Mouse (Mus musculus) intestine, embryonic 16.5 days (tissue): ENCODE data around the gene Sema4b. TPM values are rescaled to one million over a fixed set of nuclear protein-coding genes. Genes with fewer than 3 reads are reported as not detected.

ENCODE experiments used
- ATAC-seq: fragments of 200-750 bp; cut with Nextera tagmentation; 2 replicates; pipeline ENCODE4 v1.8.0; 2017; ENCODE audit warnings: moderate TSS enrichment, moderate library complexity
- H3K27ac ChIP-seq: fragments of 300-500 bp; sonication (generic); 2 replicates; pipeline ENCODE4 v1.5.1; 2014; ENCODE audit warnings: mild to moderate bottlenecking, low read length
- H3K27me3 ChIP-seq: fragments of 300-500 bp; sonication (generic); replicated peaks from 2 replicates; pipeline ENCODE4 v1.6.1; 2014; ENCODE audit warnings: low read length, control low read depth, mixed read lengths; ENCODE audit not compliant: control insufficient read depth, insufficient read depth
- H3K36me3 ChIP-seq: fragments of 300-500 bp; sonication (generic); 2 replicates; pipeline ENCODE4 v1.6.1; 2014; ENCODE audit warnings: low read length, control low read depth; ENCODE audit not compliant: control insufficient read depth, insufficient read depth
- H3K4me1 ChIP-seq: fragments of 300-500 bp; sonication (generic); 2 replicates; pipeline ENCODE4 v1.6.1; 2014; ENCODE audit warnings: low read length, control low read depth, mixed read lengths; ENCODE audit not compliant: control insufficient read depth, insufficient read depth
- H3K4me2 ChIP-seq: fragments of 300-500 bp; sonication (generic); 2 replicates; pipeline ENCODE4 v1.6.1; 2014; ENCODE audit warnings: low read depth, low read length, control low read depth
- H3K4me3 ChIP-seq: fragments of 300-500 bp; sonication (generic); 2 replicates; pipeline ENCODE4 v1.5.1; 2014; ENCODE audit warnings: mild to moderate bottlenecking, low read length
- H3K9ac ChIP-seq: fragments of 300-500 bp; sonication (generic); 2 replicates; pipeline ENCODE4 v1.6.1; 2014; ENCODE audit warnings: low read depth, low read length
- H3K9me3 ChIP-seq: fragments of 300-500 bp; sonication (generic); 2 replicates; pipeline ENCODE4 v1.6.1; 2016; ENCODE audit warnings: low read length, control low read depth; ENCODE audit not compliant: control insufficient read depth
- WGBS: fragments of 180-500 bp; shearing (Covaris S2); extraction: QIAGEN DNeasy Blood & Tissue Kit; methylation state at CpG from one replicate; pipeline ENCODE4 v1.1.7; 2014; 5-methylcytosine and 5-hydroxymethylcytosine counted together
- polyA plus RNA-seq: library from polyadenylated mRNA; unstranded; fragments of >200 nt; fragmentation: Nextera tagmentation; extraction: Ambion mirVana; gene quantifications from 2 replicates; pipeline ENCODE4 v1.2.1, GENCODE M21; 2015

The Sema4b gene
- polyA plus RNA-seq, 1 experiment from 2014 or later = 14.9 TPM

GRCm38 (mm10) chr7:80207314-80207731 is 20.7 kb downstream of the Sema4b start:
- H3K9ac ChIP-seq = peak overlapping the region; percentile 55
- no peak overlapping the region for H3K4me3 ChIP-seq
- no peaks in the 10 kb centered on the region for H3K27me3 ChIP-seq
- WGBS = 52% methylated on average over 3 of the region's 3 CpGs
- H3K36me3 ChIP-seq = no peaks in the 10 kb centered on the region
- H3K4me2 ChIP-seq = peak overlapping the region; percentile 23; the same call in 1 of the 2 replicates
- peaks cover 52% of the 10 kb centered on the region for H3K4me1 ChIP-seq
- peak overlapping the region; percentile 93 for H3K27ac ChIP-seq
- H3K9me3 ChIP-seq = no peaks in the 10 kb centered on the region
- ATAC-seq = peak; percentile 69

GRCm38 (mm10) chr7:80208026-80208642 is 21.5 kb downstream of the Sema4b start:
- Histone ChIP-seq H3K4me2 (peak overlapping the region; percentile 11; the same call in 1 of the 2 replicates), H3K27me3 (no peaks in the 10 kb centered on the region), H3K36me3 (no peaks in the 10 kb centered on the region), H3K27ac (peak overlapping the region; percentile 93), H3K4me3 (no peak overlapping the region), H3K9me3 (no peaks in the 10 kb centered on the region), H3K9ac (peak overlapping the region; percentile 55), H3K4me1 (peaks cover 46% of the 10 kb centered on the region)
- 61% methylated on average over 18 of the region's 18 CpGs for WGBS
- ATAC-seq = peak; percentile 31

- Histone ChIP-seq H3K4me2 (peak overlapping the region; percentile 4; the same call in 1 of the 2 replicates), H3K9ac (0 out of 2 replicates have a peak overlapping the region, but pooled peaks have one; percentile 2), H3K4me3 (no peak overlapping the region), H3K27ac (peak overlapping the region; percentile 93), H3K4me1 (peaks cover 39% of the 10 kb centered on the region), H3K9me3 (no peaks in the 10 kb centered on the region), H3K36me3 (no peaks in the 10 kb centered on the region), H3K27me3 (no peaks in the 10 kb centered on the region)
- WGBS = 61% methylated on average over 10 of the region's 10 CpGs
- peak; percentile 74 for ATAC-seq
These were observed 22.2 kb downstream of the Sema4b start for GRCm38 (mm10) chr7:80208738-80209430.

- Histone ChIP-seq H3K9ac (no peak overlapping the region), H3K27me3 (no peaks in the 10 kb centered on the region), H3K4me2 (no peak overlapping the region), H3K36me3 (no peaks in the 10 kb centered on the region), H3K9me3 (no peaks in the 10 kb centered on the region), H3K4me1 (peaks cover 39% of the 10 kb centered on the region), H3K4me3 (no peak overlapping the region), H3K27ac (peak overlapping the region; percentile 93; the same call in 1 of the 2 replicates)
- 76% methylated on average over 6 of the region's 6 CpGs for WGBS
- ATAC-seq = no peak
These were observed 23.0 kb downstream of the Sema4b start for GRCm38 (mm10) chr7:80209669-80210068.

- peaks cover 35% of the 10 kb centered on the region for H3K4me1 ChIP-seq
- no peaks in the 10 kb centered on the region for H3K27me3 ChIP-seq
- no peak overlapping the region for H3K4me3 ChIP-seq
- H3K4me2 ChIP-seq = no peak overlapping the region
- ATAC-seq = no peak
- H3K9me3 ChIP-seq = no peaks in the 10 kb centered on the region
- H3K36me3 ChIP-seq = no peaks in the 10 kb centered on the region
- no peak overlapping the region for H3K27ac ChIP-seq
- H3K9ac ChIP-seq = no peak overlapping the region
- 87% methylated on average over 4 of the region's 4 CpGs for WGBS
These were observed 24.3 kb downstream of the Sema4b start for GRCm38 (mm10) chr7:80210982-80211381.

- H3K4me2 ChIP-seq = no peak overlapping the region
- no peak for ATAC-seq
- no peaks in the 10 kb centered on the region for H3K27me3 ChIP-seq
- H3K4me1 ChIP-seq = peaks cover 9% of the 10 kb centered on the region
- no peak overlapping the region for H3K9ac ChIP-seq
- no peaks in the 10 kb centered on the region for H3K9me3 ChIP-seq
- H3K27ac ChIP-seq = no peak overlapping the region
- 0 out of 2 replicates have a peak, but pooled peaks cover 6% of the 10 kb centered on the region for H3K36me3 ChIP-seq
- H3K4me3 ChIP-seq = no peak overlapping the region
- WGBS = 91% methylated on average over 7 of the region's 7 CpGs
These were observed 27.0 kb downstream of the Sema4b start for GRCm38 (mm10) chr7:80213604-80214003.

- H3K4me3 ChIP-seq = no peak overlapping the region
- 0 out of 2 replicates have a peak, but pooled peaks cover 2% of the 10 kb centered on the region for H3K4me1 ChIP-seq
- no peak overlapping the region for H3K9ac ChIP-seq
- 81% methylated on average over 8 of the region's 8 CpGs for WGBS
- no peak overlapping the region for H3K27ac ChIP-seq
- ATAC-seq = no peak
- 0 out of 2 replicates have a peak, but pooled peaks cover 15% of the 10 kb centered on the region for H3K36me3 ChIP-seq
- no peaks in the 10 kb centered on the region for H3K27me3 ChIP-seq
- no peak overlapping the region for H3K4me2 ChIP-seq
- H3K9me3 ChIP-seq = no peaks in the 10 kb centered on the region
These were observed 27.8 kb downstream of the Sema4b start for GRCm38 (mm10) chr7:80214459-80214858.

- Histone ChIP-seq H3K9me3 (no peaks in the 10 kb centered on the region), H3K4me2 (no peak overlapping the region), H3K27ac (no peak overlapping the region), H3K9ac (no peak overlapping the region), H3K4me3 (no peak overlapping the region), H3K27me3 (no peaks in the 10 kb centered on the region), H3K4me1 (0 out of 2 replicates have a peak, but pooled peaks cover 2% of the 10 kb centered on the region), H3K36me3 (0 out of 2 replicates have a peak, but pooled peaks cover 15% of the 10 kb centered on the region)
- WGBS = 31% methylated on average over 4 of the region's 4 CpGs
- ATAC-seq = peak; percentile 77
These were observed 28.8 kb downstream of the Sema4b start for GRCm38 (mm10) chr7:80215398-80215797.

- Histone ChIP-seq H3K4me3 (no peak overlapping the region), H3K36me3 (0 out of 2 replicates have a peak, but pooled peaks cover 15% of the 10 kb centered on the region), H3K27me3 (no peaks in the 10 kb centered on the region), H3K4me1 (0 out of 2 replicates have a peak, but pooled peaks cover 2% of the 10 kb centered on the region), H3K4me2 (no peak overlapping the region), H3K27ac (no peak overlapping the region), H3K9me3 (no peaks in the 10 kb centered on the region), H3K9ac (no peak overlapping the region)
- 82% methylated on average over 8 of the region's 8 CpGs for WGBS
- ATAC-seq = no peak
These were observed 29.9 kb downstream of the Sema4b start for GRCm38 (mm10) chr7:80216566-80216965.
